Mouse (Mus musculus) mesoderm, embryonic 11.5 days (tissue): ENCODE results near the gene Grip1.

ENCODE experiments used
- DNase-seq: peaks from one replicate; pipeline ENCODE4 v3.0.0-alpha.2; 2012; ENCODE audit warnings: low read depth, low spot score

Gene Grip1

GRCm38 (mm10) chr10:119564862-119565261 lies 111.2 kb downstream of the Grip1 start:
- DNase-seq = no peak

- DNase-seq = no peak
Measured at GRCm38 (mm10) chr10:119573134-119573533, 119.5 kb downstream of the Grip1 start.

GRCm38 (mm10) chr10:119575780-119576179 lies 122.2 kb downstream of the Grip1 start:
- DNase-seq = no peak

GRCm38 (mm10) chr10:119580024-119580423 lies 126.4 kb downstream of the Grip1 start:
- DNase-seq = no peak

GRCm38 (mm10) chr10:119584666-119585065 lies 131.0 kb downstream of the Grip1 start:
- DNase-seq = peak; percentile 31

GRCm38 (mm10) chr10:119586976-119587375 lies 133.3 kb downstream of the Grip1 start:
- DNase-seq = no peak

GRCm38 (mm10) chr10:119596822-119597221 lies 143.2 kb downstream of the Grip1 start:
- DNase-seq = no peak

- DNase-seq = no peak
Measured at GRCm38 (mm10) chr10:119607501-119607900, 153.9 kb downstream of the Grip1 start.

- DNase-seq = no peak
Measured at GRCm38 (mm10) chr10:119608998-119609397, 155.4 kb downstream of the Grip1 start.

- DNase-seq = peak; percentile 20
Measured at GRCm38 (mm10) chr10:119610279-119610895, 156.8 kb downstream of the Grip1 start.

GRCm38 (mm10) chr10:119612034-119612433 lies 158.4 kb downstream of the Grip1 start:
- DNase-seq = no peak

GRCm38 (mm10) chr10:119614726-119615125 lies 161.1 kb downstream of the Grip1 start:
- no peak for DNase-seq

GRCm38 (mm10) chr10:119615240-119615885 lies 161.7 kb downstream of the Grip1 start:
- peak; percentile 68 for DNase-seq

- no peak for DNase-seq
Measured at GRCm38 (mm10) chr10:119616078-119616477, 162.4 kb downstream of the Grip1 start.

GRCm38 (mm10) chr10:119628656-119629055 lies 175.0 kb downstream of the Grip1 start:
- no peak for DNase-seq

- DNase-seq = peak; percentile 23
Measured at GRCm38 (mm10) chr10:119630401-119630800, 176.8 kb downstream of the Grip1 start.

- no peak for DNase-seq
Measured at GRCm38 (mm10) chr10:119631966-119632365, 178.3 kb downstream of the Grip1 start.

GRCm38 (mm10) chr10:119634544-119634943 lies 180.9 kb downstream of the Grip1 start:
- no peak for DNase-seq

- no peak for DNase-seq
Measured at GRCm38 (mm10) chr10:119640534-119640933, 186.9 kb downstream of the Grip1 start.

- DNase-seq = peak; percentile 34
Measured at GRCm38 (mm10) chr10:119641011-119641410, 187.4 kb downstream of the Grip1 start.

GRCm38 (mm10) chr10:119644289-119644688 lies 190.7 kb downstream of the Grip1 start:
- DNase-seq = no peak

GRCm38 (mm10) chr10:119646500-119647439 lies 193.1 kb downstream of the Grip1 start:
- peak; percentile 74 for DNase-seq
